Mouse (Mus musculus): ENCODE results near the gene Gm11236. TPM values are rescaled to one million over a fixed set of nuclear protein-coding genes. Genes with fewer than 3 reads are reported as not detected.
"Not testable (repeated sequence)": the region's sequence is repeated elsewhere in the genome, so short reads cannot be mapped to it uniquely, and the experiment has no call there.

Gene Gm11236
- total RNA-seq (2022), result not detected

DNA sequence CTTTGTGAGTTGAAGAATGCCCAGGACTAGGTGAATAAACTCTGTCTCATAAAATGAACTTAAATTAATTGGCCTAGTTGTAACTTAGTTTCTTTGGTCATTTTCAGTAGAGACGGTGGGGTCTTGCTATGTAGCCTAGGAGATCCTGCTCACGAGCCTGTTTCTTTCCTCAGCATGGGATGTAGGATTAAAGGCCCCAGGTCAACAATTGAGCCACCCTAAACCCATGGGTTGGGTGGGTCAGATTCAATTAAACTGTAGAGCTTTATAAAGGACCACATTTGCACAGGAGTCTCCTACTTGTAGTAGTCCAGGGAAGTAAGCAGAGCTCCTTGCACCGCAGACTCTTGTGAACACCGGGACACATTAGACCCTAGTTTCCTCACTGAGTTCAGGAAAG lies at the start of gene Gm11236:
Gene Gm11236, plus strand, starts transcription at position 301 of the 400 bp plus-strand sequence.
- not testable (repeated sequence) for DNase-seq (ENCODE audit: low spot score in 2 of 2)

DNA sequence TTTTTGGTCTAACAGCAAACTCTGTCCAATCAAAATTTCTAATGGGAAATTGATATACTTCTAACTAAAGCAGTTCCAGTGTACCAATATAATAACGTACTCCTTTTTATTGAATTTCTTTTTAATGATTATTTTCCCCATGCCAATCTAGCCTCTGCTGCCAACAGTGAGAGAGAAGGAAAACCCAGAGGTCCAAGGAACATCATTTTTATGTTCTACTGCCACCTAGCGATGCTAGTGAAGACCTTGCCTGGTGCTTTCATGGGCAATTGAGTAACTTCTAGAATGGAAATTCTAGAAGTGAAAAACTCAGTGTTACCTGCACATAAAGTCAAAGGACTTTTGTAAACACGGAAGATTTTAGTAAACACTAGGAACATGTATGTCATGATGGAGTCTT lies 38.7 kb upstream of the Gm11236 start:
- no peak for DNase-seq (ENCODE audit: low spot score in 2 of 2)

DNA sequence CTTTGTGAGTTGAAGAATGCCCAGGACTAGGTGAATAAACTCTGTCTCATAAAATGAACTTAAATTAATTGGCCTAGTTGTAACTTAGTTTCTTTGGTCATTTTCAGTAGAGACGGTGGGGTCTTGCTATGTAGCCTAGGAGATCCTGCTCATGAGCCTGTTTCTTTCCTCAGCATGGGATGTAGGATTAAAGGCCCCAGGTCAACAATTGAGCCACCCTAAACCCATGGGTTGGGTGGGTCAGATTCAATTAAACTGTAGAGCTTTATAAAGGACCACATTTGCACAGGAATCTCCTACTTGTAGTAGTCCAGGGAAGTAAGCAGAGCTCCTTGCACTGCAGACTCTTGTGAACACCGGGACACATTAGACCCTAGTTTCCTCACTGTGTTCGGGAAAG lies 30.3 kb upstream of the Gm11236 start, which contains the start of gene Gm11238:
Gene Gm11238, plus strand, starts transcription at position 301 of the 400 bp plus-strand sequence.
- not testable (repeated sequence) for DNase-seq (ENCODE audit: low spot score in 2 of 2)

DNA sequence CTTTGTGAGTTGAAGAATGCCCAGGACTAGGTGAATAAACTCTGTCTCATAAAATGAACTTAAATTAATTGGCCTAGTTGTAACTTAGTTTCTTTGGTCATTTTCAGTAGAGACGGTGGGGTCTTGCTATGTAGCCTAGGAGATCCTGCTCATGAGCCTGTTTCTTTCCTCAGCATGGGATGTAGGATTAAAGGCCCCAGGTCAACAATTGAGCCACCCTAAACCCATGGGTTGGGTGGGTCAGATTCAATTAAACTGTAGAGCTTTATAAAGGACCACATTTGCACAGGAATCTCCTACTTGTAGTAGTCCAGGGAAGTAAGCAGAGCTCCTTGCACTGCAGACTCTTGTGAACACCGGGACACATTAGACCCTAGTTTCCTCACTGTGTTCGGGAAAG lies 15.2 kb upstream of the Gm11236 start, which contains the start of gene Gm11237:
Gene Gm11237, plus strand, starts transcription at position 301 of the 400 bp plus-strand sequence.
- DNase-seq (ENCODE audit: low spot score in 2 of 2), result not testable (repeated sequence)

DNA sequence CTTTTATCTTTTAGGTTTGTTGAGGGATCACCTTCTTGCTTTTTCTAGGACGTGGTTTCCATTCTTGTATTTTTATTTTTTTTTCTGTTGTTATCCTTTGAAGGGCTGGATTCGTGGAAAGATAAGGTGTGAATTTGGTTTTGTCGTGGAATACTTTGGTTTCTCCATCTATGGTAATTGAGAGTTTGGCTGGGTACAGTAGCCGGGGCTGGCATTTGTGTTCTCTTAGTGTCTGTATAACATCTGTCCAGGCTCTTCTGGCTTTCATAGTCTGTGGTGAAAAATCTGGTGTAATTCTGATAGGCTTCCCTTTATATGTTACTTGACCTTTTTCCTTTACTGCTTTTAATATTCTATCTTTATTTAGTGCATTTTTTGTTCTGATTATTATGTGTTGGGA lies 23.9 kb downstream of the Gm11236 start:
- DNase-seq (ENCODE audit: low spot score in 2 of 2), result not testable (repeated sequence)

DNA sequence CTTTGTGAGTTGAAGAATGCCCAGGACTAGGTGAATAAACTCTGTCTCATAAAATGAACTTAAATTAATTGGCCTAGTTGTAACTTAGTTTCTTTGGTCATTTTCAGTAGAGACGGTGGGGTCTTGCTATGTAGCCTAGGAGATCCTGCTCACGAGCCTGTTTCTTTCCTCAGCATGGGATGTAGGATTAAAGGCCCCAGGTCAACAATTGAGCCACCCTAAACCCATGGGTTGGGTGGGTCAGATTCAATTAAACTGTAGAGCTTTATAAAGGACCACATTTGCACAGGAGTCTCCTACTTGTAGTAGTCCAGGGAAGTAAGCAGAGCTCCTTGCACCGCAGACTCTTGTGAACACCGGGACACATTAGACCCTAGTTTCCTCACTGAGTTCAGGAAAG lies 30.1 kb downstream of the Gm11236 start, which contains the start of gene Gm11239:
Gene Gm11239, plus strand, starts transcription at position 301 of the 400 bp plus-strand sequence.
- not testable (repeated sequence) for DNase-seq (ENCODE audit: low spot score in 2 of 2)

DNA sequence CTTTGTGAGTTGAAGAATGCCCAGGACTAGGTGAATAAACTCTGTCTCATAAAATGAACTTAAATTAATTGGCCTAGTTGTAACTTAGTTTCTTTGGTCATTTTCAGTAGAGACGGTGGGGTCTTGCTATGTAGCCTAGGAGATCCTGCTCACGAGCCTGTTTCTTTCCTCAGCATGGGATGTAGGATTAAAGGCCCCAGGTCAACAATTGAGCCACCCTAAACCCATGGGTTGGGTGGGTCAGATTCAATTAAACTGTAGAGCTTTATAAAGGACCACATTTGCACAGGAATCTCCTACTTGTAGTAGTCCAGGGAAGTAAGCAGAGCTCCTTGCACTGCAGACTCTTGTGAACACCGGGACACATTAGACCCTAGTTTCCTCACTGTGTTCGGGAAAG lies 45.3 kb downstream of the Gm11236 start, which contains the start of gene Gm428:
Gene Gm428, plus strand, starts transcription at position 301 of the 400 bp plus-strand sequence.
- DNase-seq (ENCODE audit: low spot score in 2 of 2), result not testable (repeated sequence)

Other genes with a start within 250 kb of the Gm11236 start
- gene Gm11487, start 233.0 kb upstream of the Gm11236 start, total RNA-seq (2022), result not detected
- not detected for gene Gm11238, start 30.2 kb upstream of the Gm11236 start, total RNA-seq (2022)
- gene Gm11237, start 15.1 kb upstream of the Gm11236 start, total RNA-seq (2022), result not detected
- gene Gm11239, start 30.2 kb downstream of the Gm11236 start, total RNA-seq (2022), result not detected
- not detected for gene Gm428, start 45.4 kb downstream of the Gm11236 start, total RNA-seq (2022)
- not detected for gene Rasef, start 152.9 kb downstream of the Gm11236 start, total RNA-seq (2022)
- not detected for gene Gm11758, start 238.1 kb downstream of the Gm11236 start, total RNA-seq (2022)

Measured in gastrocnemius, adult 8-10 months (tissue).